Mouse (Mus musculus) 416B (cell line): ENCODE measurements around the gene Pros1.

Source experiments
- DNase-seq: peaks from one replicate; pipeline ENCODE4 v3.0.0; 2011; ENCODE audit warnings: low read depth

Gene Pros1

GRCm38 (mm10) chr16:62854191-62855068 lies at the start of gene Pros1:
Gene Pros1 (plus strand): TSS chr16:62854307.
- DNase-seq = no peak

DNA sequence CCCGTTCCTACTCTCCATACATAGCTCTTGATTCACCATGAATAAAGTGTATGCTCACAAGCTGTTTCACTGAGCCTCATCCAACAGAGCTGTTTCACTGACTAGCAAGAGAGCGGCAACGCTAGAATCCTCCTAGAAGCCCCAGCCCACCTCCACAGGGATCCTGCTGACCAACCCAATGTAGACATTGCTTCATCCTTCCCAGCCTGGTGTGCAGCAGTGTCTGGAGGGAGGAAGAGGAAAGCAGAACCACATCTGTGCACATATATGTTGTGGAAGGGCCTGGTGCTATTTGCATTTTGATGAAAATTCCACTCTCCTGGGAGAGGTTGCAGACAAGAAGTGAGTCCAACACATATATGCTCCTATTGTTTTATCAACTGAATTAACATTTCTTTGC lies 49.5 kb upstream of the Pros1 start:
- DNase-seq = no peak

GRCm38 (mm10) chr16:62807249-62807979 lies 46.7 kb upstream of the Pros1 start:
- DNase-seq = peak; percentile 17

- no peak for DNase-seq
Measured at GRCm38 (mm10) chr16:62810855-62811254, 43.3 kb upstream of the Pros1 start.

GRCm38 (mm10) chr16:62813790-62814189 lies 40.3 kb upstream of the Pros1 start:
- DNase-seq = no peak

DNA sequence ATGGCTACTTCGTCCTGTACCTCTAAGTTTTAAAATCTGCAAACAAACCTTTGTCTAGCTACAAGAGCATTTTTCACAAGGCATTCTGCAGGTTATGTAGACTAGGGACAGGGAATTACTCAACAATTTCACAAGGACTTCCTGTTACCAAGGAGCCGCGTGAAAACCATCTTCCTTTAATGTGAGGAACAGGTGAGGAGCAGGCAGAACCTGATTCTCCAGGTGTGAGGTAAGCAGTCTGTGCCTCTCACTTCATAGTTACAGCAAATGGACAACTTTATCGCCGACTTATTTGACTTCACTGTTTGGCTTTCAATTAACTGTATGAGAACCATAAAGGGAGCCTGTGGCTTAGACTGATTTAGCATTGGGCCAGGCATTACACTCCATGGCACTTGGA lies 39.6 kb upstream of the Pros1 start, which contains the start of gene Stx19:
TSS of gene Stx19 (plus strand) at position 186 of the 400 bp plus-strand sequence.
- DNase-seq = no peak

- DNase-seq = no peak
Measured at GRCm38 (mm10) chr16:62822472-62822871, 31.6 kb upstream of the Pros1 start.

- peak; percentile 71 for DNase-seq
Measured at GRCm38 (mm10) chr16:62826156-62827001, 27.7 kb upstream of the Pros1 start.

- DNase-seq = no peak
Measured at GRCm38 (mm10) chr16:62832027-62832426, 22.1 kb upstream of the Pros1 start.

GRCm38 (mm10) chr16:62832481-62832880 lies 21.6 kb upstream of the Pros1 start:
- DNase-seq = peak; percentile 56

DNA sequence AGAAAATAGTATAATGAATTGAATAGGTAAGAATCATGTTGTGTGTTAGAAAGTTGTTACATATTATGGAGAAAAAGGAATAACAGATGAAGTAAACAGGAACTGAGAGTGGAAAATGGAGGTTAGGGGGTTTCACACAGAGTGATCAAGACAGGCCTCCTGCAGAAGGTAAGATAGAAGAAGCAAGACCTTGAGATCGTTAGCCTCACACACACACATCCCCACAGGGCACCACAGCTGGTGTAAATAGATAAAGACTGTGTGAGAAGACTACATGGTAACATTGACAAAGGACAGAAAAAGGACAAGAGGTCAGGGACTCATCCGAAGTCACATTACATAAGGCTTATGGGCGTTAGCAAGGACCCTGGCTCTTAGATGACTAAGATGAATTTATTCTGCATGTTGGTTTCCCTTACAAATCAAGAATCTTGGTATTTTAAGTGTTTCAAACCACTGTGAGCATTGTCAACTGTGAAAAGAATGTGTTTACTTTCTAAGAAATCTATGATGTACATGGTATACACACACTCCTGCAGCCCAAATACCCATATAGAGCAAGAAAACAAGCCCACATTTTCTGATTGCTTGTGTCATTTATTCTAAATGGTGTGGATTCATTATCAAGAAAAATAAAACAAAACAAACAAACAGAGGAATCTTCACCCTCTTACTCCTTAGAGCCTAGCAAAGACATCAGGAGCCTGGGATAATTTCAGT lies 19.9 kb upstream of the Pros1 start:
- no peak for DNase-seq

DNA sequence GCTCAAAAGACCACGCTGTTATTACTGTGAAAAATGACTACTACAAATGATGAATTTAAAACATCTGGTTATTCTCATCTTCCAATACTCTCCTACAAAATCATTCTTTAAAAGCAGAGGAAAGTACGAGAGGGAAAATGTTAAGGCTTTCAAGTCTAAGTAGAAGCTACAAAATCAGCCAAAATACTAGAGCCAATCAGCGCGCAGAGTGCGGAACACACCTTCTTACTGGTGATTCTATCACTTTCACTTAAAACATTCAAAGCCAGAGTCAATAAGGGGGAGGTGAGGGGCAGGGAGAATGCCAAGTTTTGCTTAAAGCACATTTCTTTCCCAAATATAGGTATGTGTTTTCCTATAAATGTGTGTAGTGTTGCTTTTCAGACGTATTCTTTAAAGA lies 8.8 kb upstream of the Pros1 start:
- no peak for DNase-seq

DNA sequence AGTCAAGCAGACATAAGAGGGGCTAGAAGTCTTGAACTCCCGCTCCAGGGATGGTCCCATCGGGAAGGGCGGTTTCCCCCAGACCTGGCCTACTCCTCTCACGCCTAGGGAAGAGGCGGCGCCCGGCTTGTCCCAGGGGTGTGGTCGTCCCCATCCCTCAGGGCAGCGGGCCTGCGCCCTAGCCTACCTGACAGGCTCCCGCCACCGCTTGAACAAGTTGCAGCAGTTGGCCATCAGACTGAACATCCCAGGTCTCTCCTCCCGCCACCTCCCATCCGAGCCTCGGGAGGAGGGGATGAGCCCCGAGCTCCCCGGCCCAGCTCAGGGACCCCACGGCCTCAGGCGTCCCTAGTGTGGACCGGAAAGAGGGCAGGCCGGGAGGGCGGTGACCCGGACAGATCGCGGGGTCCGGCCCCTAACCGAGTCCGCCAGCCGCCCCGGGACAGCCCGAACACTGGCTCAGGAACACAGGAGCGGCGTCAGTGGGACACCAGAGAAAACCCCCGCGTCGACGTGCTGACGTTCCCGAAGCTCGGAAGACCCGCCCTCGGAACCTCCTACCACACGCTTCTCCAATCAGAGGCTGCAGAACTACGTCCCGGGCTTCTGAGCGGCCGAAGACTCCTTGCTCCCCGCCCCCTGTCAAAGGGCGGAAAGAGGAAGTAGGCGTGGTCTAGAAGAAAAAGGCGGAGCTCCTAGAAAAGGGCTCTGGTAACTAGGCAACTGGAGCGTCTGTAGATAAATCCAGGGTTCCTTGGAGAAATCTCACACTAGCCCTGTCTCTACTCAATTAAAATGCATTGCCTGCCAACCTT lies 7.4 kb upstream of the Pros1 start, which contains the start of gene Arl13b:
TSS of gene Arl13b (minus strand) at position 543 of the 815 bp plus-strand sequence.
- no peak for DNase-seq

DNA sequence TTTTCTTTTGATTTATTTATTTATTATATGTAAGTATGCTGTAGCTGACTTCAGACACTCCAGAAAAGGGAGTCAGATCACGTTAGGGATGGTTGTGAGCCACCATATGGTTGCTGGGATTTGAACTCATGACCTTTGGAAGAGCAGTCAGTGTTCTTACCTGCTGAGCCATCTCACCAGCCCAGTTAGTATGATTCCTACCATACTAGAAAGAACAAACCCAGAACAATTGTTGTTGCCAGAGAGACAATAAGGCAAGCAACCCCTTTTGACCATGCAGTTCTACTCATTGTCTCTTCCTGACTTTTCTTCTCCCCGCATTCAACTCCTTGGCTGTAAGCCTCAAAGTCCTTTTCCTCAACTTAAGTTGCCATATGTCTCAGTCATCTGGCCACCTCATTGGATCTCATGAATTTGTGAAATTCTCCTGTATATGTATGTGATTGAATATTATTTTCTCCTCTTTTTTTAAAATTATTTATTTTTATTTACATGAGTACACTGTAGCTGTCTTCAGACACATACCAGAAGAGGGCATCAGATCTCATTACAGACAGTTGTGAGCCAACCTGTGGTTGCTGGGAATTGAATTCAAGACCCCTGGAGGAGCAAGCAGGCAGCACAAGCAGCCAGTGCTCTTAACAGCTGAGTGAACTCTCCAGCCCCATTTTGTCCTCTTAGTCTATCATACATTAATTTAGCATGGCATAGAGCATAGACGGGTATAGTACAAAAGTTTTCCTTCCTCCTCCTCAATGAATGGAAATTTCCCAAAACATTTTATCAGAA lies 1.4 kb upstream of the Pros1 start:
- DNase-seq = no peak

DNA sequence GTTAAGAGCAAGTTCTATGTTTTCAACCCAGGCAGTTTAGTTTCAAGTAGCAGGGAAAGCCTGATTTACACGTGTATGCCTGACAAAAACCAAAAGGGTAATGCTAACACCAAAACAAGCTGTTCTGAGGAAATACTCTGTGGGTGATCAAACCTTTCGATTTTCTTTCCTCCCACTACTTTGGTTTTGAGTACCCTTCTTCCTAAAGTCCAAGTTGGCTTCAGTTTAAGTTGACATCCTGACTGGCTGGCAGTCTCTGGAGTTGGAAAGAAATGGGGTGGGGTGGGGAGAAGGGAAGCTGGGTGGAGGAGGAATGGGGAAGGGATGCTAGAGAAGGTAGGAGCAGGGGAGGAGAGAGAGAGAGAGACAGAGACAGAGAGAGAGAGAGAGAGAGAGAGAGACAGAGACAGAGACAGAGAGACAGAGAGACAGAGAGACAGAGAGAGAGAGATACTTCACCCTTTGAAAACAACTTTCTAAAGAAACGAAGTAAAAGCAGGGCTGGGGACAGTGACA lies 438 bp upstream of the Pros1 start:
- DNase-seq = no peak

- no peak for DNase-seq
Measured at GRCm38 (mm10) chr16:62855385-62855784, 1.3 kb downstream of the Pros1 start.

DNA sequence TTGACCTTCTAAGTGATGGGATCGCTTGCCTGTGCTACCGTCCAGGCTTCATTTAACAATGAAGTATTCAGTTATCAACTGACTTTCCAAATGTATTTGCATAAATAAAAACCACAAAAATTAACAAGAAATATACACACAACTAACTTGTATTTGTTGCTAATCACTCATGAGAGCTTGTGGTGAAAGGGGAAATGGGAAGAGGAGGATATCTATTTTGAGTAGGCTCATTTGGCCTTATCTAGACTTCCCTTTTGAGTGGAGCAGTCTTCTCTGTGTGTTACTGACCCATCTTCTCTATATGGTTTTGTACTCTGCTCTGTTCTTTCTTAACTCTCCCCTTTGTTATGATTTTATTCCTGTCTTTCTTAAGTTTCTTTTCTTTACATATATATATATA lies 2.2 kb downstream of the Pros1 start:
- no peak for DNase-seq

DNA sequence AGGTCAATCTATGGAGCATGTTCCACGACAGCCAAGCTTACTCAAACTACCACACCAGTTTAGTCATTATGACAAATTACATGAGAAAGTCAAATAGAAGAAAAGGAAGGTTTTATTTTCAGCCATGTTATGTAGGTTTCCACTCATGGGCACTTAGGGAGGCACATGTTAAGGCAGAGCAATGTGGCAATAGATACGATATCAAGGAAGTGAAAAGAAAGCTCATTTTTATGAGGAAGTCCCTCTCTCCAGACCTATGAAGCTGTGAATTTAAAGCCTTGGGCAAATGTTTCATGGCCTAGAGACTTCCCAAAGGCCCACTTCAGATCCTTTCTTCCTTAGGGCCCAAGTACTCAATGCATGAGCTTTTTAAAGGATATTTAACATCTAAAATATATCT lies 3.4 kb downstream of the Pros1 start:
- no peak for DNase-seq

- DNase-seq = peak; percentile 14
Measured at GRCm38 (mm10) chr16:62858018-62858417, 3.9 kb downstream of the Pros1 start.

DNA sequence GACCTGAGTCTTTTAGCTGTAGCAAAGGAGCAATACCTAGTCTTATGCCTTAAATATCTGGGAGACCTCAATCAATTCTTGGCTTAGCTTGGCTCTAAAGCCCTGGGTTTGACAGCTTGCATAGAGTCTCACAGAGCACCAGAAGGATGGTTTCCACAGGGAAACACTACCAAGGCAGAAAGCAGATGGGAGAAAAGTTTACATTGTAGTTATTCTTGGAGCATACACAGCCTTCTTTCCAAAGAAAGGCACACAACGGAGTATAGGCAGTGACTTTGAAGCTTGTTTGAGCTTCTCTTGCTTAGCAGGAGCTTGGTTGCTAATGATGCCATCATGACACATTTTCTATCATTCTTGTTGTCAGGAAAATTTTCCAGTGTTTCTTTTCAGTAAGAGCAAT lies 6.0 kb downstream of the Pros1 start:
- no peak for DNase-seq
